Mouse (Mus musculus): ENCODE measurements around the gene Epp13. TPM values are rescaled to one million over a fixed set of nuclear protein-coding genes. Genes with fewer than 3 reads are reported as not detected.
"Not testable (repeated sequence)": the region's sequence is repeated elsewhere in the genome, so short reads cannot be mapped to it uniquely, and the experiment has no call there.

Epp13 gene
- polyA plus RNA-seq, 1 experiment from 2014 or later, result not detected

DNA sequence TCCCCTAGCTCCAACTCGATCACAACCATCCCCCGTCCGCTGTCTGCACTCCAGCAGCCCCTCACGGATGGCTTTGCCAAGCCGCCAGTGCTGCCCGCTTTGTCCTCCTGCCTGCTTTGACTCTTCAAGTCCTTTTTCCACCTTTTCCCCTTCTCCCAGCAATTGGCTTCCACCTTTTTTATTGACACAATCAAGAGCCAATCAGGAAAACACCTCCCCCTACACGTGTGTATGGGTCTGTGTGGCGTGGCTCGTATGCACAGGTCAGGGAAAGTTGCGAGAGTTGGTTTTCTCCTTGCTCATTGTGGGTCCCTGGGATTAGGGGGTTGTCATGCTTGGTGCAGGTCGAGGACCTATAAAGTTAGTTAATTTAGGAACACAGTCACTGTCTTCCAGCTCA is 12.7 kb upstream of the Epp13 start:
- ATAC-seq (no peak), DNase-seq (no peak)
- Histone ChIP-seq H3K36me3 (replicated peaks; ENCODE audit: insufficient read depth, low read length) (no peaks in the 10 kb centered on the region), H3K4me3 (ENCODE audit: low read depth, low read length) (no peak overlapping the region), H3K9ac (replicated peaks) (no peak overlapping the region), H3K27ac (ENCODE audit: low read depth) (no peak overlapping the region), H3K27me3 (ENCODE audit: insufficient read depth, low read length) (no peaks in the 10 kb centered on the region), H3K9me3 (ENCODE audit: low read length) (no peaks in the 10 kb centered on the region), H3K4me1 (ENCODE audit: insufficient read depth) (no peaks in the 10 kb centered on the region), H3K4me2 (ENCODE audit: low read depth, low read length) (no peak overlapping the region)
- 47% methylated on average over 11 of the region's 11 CpGs for WGBS (ENCODE audit: insufficient replicate concordance)
- TF ChIP-seq EP300 (IDR thresholded peaks at IDR 0.05; ENCODE audit: low read depth) (no peak), CTCF (IDR thresholded peaks at IDR 0.05; ENCODE audit: low read depth) (no peak)

DNA sequence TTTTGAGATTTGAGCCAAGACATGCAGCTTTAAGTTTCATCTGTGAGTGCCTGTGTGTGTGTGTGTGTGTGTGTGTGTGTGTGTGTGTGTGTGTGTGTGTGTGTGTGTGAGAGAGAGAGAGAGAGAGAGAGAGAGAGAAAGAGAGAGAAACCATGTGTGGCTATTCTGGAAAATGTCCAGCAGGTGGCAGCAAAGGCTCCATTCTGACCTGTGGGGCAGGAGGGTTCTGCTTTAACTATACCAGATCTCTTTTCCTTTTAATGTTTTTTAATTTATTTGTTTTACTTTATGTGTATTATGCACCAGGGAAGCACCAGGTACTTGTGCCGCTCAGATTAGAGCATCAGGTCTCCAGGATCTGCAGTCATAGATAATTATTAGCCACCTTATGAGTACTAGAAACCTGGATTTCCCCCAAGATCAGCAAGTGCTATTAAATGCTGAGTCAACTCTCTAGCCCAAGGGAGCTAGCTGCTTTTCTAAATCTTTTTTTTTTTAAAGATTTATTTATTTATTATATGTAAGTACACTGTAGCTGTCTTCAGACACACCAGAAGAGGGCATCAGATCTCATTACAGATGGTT is 11.6 kb upstream of the Epp13 start:
- DNase-seq, result peak; percentile 54
- not testable (repeated sequence) for H3K9me3 ChIP-seq (ENCODE audit: low read length); H3K4me3 ChIP-seq (ENCODE audit: low read depth, low read length); ATAC-seq; H3K27ac ChIP-seq (ENCODE audit: low read depth); H3K27me3 ChIP-seq (ENCODE audit: insufficient read depth, low read length); H3K9ac ChIP-seq (replicated peaks); H3K36me3 ChIP-seq (replicated peaks; ENCODE audit: insufficient read depth, low read length); H3K4me1 ChIP-seq (ENCODE audit: insufficient read depth); H3K4me2 ChIP-seq (ENCODE audit: low read depth, low read length)
- peak; percentile 71 for TF ChIP-seq CTCF (IDR thresholded peaks at IDR 0.05; ENCODE audit: low read depth)
- 3% methylated on average over 1 of the region's 1 CpGs for WGBS (ENCODE audit: insufficient replicate concordance)

DNA sequence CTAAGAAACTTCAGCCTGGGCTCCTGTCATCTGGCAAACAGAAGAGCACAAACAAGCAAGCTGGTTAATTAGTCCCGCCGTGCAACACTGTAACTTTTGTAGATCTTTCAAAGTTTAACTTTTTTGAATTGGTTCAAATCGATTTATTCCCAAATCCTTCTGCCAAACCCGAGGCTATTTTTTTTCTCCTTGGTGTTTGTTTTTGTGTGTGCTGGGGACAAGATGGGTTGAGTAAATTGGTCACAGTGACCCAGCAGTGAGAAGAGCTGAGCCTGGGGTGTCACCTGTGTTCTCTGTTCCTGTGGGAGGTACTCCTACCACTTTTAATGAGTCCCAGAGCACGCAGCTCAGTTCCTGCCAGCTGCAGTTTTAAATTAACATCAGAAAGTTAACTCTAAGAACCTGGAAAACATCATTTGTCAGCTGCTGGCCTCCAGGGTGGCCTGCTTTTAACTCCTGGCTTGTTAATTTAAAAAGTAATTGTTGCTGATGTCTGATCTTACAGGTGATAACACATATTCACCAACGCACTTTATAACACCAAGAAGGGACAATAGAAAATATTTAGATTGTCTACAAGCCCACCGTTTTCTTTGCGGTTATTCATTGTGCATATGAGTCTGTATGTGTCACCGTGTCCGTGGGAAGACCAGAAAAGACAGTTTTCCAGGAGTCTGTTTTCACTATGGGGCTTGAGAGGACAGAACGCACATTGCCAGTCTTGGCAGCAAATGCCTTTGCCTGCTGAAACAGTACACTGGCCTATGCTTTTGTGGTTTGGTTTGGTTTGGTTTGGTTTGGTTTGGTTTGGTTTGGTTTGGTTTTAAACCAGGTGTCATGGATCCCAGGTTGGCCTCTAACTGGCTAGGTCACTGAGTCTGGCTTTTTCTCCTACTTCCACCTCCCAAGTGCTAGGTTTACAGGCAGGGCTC is 7.9 kb upstream of the Epp13 start:
- Histone ChIP-seq H3K4me2 (ENCODE audit: low read depth, low read length) (no peak overlapping the region), H3K9ac (replicated peaks) (no peak overlapping the region), H3K9me3 (ENCODE audit: low read length) (no peaks in the 10 kb centered on the region), H3K36me3 (replicated peaks; ENCODE audit: insufficient read depth, low read length) (no peaks in the 10 kb centered on the region), H3K27me3 (ENCODE audit: insufficient read depth, low read length) (no peaks in the 10 kb centered on the region), H3K27ac (ENCODE audit: low read depth) (no peak overlapping the region), H3K4me1 (ENCODE audit: insufficient read depth) (no peaks in the 10 kb centered on the region), H3K4me3 (ENCODE audit: low read depth, low read length) (no peak overlapping the region)
- no peak for DNase-seq
- WGBS (ENCODE audit: insufficient replicate concordance), result 47% methylated on average over 11 of the region's 11 CpGs
- TF ChIP-seq EP300 (IDR thresholded peaks at IDR 0.05; ENCODE audit: low read depth) (no peak), CTCF (IDR thresholded peaks at IDR 0.05; ENCODE audit: low read depth) (no peak)
- no peak for ATAC-seq

DNA sequence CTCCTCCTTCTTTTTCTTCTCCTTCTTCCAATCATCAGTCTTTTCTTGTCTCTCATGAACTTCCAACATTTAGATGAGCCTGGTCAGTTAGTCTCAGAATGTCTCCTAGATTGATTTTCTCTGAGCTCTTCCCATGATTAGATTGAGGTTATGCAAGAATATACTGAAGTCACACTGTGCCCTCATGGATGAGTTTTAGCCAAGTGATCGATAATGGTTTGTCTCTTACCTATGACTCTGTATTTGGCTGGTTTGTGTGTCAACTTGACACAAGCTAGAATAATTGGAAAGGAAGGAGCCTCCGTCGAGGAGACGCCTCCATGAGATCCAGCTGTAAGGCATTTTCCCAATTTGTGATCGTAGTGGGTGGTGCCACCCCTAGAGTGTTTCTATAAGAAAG is 1.9 kb downstream of the Epp13 start:
- 77% methylated on average over 5 of the region's 5 CpGs for WGBS (ENCODE audit: insufficient replicate concordance)
- Histone ChIP-seq H3K27ac (ENCODE audit: low read depth) (no peak overlapping the region), H3K36me3 (replicated peaks; ENCODE audit: insufficient read depth, low read length) (no peaks in the 10 kb centered on the region), H3K4me1 (ENCODE audit: insufficient read depth) (no peaks in the 10 kb centered on the region), H3K4me3 (ENCODE audit: low read depth, low read length) (no peak overlapping the region), H3K9me3 (ENCODE audit: low read length) (no peaks in the 10 kb centered on the region), H3K9ac (replicated peaks) (no peak overlapping the region), H3K27me3 (ENCODE audit: insufficient read depth, low read length) (no peaks in the 10 kb centered on the region), H3K4me2 (ENCODE audit: low read depth, low read length) (no peak overlapping the region)
- no peak for TF ChIP-seq EP300 (IDR thresholded peaks at IDR 0.05; ENCODE audit: low read depth)
- ATAC-seq, result no peak
- DNase-seq, result no peak

DNA sequence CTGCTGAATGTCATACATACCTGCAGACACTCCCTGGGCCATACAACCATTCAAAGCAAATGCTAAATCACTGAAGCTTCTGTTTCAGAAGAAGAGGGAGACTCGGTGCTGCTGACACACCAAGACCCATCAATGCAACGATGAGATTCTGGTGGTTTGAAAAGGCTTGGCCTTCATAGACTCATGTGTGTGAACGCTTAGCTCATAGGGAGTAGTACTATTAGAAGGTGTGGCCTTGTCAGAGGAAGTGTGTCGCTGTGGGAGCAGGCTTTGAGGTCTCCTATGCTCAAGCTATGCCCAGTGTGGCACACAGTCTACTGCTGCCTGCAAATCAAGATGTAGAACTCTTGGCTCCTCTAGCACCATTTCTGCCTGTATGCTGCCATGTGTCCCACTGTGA is 4.9 kb downstream of the Epp13 start:
- Histone ChIP-seq H3K36me3 (replicated peaks; ENCODE audit: insufficient read depth, low read length) (no peaks in the 10 kb centered on the region), H3K27me3 (ENCODE audit: insufficient read depth, low read length) (no peaks in the 10 kb centered on the region), H3K9me3 (ENCODE audit: low read length) (no peaks in the 10 kb centered on the region), H3K4me3 (ENCODE audit: low read depth, low read length) (no peak overlapping the region), H3K9ac (replicated peaks) (no peak overlapping the region), H3K27ac (ENCODE audit: low read depth) (no peak overlapping the region), H3K4me2 (ENCODE audit: low read depth, low read length) (no peak overlapping the region), H3K4me1 (ENCODE audit: insufficient read depth) (no peaks in the 10 kb centered on the region)
- DNase-seq, result no peak
- TF ChIP-seq CTCF (IDR thresholded peaks at IDR 0.05; ENCODE audit: low read depth) (no peak), EP300 (IDR thresholded peaks at IDR 0.05; ENCODE audit: low read depth) (no peak)
- ATAC-seq, result no peak
- 72% methylated on average over 4 of the region's 4 CpGs for WGBS (ENCODE audit: insufficient replicate concordance)

DNA sequence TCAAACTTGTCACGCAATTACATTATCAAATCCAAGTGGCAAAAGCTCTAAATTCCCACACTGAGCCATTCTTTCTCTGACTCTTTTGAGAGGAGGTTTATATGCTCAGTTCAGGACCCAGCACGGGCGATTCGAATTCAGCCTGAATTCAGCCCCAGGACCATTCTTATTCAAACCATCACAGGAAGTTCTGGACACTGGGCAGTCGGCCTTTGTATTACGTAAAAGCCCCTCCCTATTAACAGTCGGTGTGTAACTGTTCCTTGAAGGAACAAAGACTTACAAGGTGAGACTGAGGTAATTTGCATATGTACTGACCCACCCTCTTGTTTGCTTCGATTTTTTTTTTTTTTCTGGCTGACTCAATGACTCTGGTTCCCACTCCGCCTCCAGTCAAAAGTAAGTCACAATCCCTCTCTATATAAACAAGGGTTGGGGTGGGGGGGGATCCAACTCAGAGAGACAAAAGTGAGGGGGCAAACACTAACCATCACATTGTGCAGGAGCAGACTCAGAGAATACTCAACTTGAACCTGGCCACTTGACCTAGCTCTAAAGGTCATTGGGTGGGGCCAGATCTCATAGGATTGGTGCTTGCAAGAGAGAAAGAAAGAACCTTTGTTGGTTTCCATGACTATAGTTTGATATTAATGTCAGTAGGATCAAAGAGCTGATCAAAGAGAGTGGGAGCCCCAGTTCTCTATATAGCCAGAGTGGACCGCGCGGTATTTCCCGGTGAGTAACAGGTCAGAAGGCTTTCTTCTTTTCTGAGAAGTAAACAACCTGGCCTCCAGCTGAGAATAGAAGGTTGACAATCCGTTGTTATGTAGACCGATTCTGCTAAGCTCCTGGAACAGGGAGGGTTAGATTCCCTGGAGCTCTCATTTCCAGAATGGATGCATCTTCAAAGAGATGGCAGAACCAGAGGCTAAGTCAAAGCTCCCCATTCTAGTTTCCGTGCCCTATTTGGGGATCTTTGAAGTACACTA is 6.0 kb downstream of the Epp13 start:
- TF ChIP-seq EP300 (IDR thresholded peaks at IDR 0.05; ENCODE audit: low read depth), result no peak
- TF ChIP-seq CTCF (IDR thresholded peaks at IDR 0.05; ENCODE audit: low read depth), result no peak
- Histone ChIP-seq H3K9me3 (ENCODE audit: low read length) (no peaks in the 10 kb centered on the region), H3K9ac (replicated peaks) (no peak overlapping the region), H3K36me3 (replicated peaks; ENCODE audit: insufficient read depth, low read length) (no peaks in the 10 kb centered on the region), H3K27me3 (ENCODE audit: insufficient read depth, low read length) (no peaks in the 10 kb centered on the region), H3K4me1 (ENCODE audit: insufficient read depth) (no peaks in the 10 kb centered on the region), H3K4me2 (ENCODE audit: low read depth, low read length) (no peak overlapping the region), H3K27ac (ENCODE audit: low read depth) (no peak overlapping the region), H3K4me3 (ENCODE audit: low read depth, low read length) (no peak overlapping the region)
- ATAC-seq, result no peak
- DNase-seq, result no peak
- WGBS (ENCODE audit: insufficient replicate concordance), result 43% methylated on average over 16 of the region's 16 CpGs

DNA sequence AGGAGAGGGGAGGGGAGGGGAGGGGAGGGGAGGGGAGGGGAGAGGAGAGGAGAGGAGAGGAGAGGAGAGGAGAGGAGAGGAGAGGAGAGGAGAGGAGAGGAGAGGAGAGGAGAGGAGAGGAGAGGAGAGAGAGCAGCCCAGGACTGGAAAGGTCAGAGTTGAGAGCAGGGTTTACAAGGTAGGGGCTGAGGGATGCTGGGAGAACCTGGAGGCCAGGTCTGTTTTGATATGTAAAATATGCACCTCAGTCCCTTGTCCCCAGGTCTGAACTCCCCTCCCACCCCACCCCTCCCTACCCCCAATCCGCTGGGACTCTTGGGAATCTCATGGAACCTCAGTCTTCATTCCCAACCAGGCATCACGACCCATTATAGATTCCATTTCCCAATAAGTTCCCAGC is 7.5 kb downstream of the Epp13 start:
- H3K4me1 ChIP-seq (ENCODE audit: insufficient read depth); H3K4me2 ChIP-seq (ENCODE audit: low read depth, low read length); DNase-seq; H3K4me3 ChIP-seq (ENCODE audit: low read depth, low read length); ATAC-seq; H3K27ac ChIP-seq (ENCODE audit: low read depth); H3K27me3 ChIP-seq (ENCODE audit: insufficient read depth, low read length); H3K36me3 ChIP-seq (replicated peaks; ENCODE audit: insufficient read depth, low read length); H3K9me3 ChIP-seq (ENCODE audit: low read length); H3K9ac ChIP-seq (replicated peaks): not testable (repeated sequence)
- WGBS (ENCODE audit: insufficient replicate concordance), result 51% methylated on average over 2 of the region's 2 CpGs

Measured in liver, postnatal 0 days (tissue).